Mouse (Mus musculus) frontal cortex, postnatal 14 days (tissue): ENCODE data around the gene Ano1.

Experiments used
- DNase-seq, 2 experiments: peaks; one replicate each; pipeline ENCODE4 v3.0.0; 2022; ENCODE audit warnings: low spot score in 2 of 2

Gene Ano1

DNA sequence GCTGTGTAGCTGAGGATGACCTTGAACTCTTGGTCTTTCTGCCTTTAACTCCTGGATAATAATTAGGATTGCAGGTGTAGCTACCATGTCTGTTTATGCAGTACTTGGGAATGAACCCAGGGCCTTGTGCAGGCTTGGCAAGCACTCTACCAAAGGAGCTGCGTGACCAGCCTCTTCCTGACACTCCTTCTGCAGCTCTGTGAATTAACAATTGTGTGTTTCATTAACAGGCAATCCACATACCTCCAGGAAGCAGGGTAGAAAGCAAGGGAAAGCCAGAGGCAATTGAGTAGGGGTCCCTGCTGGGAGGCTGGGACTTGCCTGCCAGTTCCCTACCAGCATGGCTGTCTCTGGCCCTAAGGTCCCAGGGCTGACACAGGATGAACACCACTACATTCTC is 111.0 kb downstream of the Ano1 start:
- no peak for DNase-seq

DNA sequence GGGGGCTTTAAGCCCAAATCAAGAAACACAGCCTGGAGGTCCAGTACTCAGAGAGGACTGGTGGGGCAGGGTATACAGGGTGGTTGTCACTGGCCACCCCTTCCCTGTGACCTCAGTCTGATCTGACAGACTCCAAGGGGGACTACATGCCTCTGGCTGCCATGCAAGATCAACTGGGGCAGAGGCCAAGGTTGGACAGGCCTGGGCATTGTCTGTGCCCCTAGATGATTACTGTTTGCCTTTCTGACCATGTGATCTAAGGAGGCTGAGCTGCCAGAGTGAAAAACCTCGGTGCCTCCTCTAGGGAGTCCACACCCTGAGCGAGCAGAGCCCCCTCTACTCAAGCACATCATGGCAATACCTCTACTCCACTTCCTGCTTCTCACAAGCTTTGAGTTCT is 115.8 kb downstream of the Ano1 start:
- no peak for DNase-seq

DNA sequence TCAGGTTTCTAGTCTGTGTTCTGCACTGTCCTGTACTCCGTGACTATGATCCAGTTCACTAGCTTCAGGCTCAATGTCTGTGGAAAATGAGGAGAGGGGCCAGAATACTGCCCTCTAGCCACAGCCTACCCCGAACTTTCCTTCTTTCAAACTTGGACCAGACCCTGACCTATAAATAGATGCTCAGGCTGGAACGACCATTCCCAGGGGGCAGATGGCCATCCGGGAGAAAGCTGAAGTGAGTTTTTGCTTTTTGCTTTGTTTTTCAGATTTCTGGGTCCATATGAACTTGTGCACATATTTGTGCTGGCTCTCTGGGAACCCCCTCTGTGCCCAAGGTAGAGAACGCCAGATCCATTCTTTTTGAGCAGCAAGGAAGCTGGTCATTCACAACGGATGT is 116.9 kb downstream of the Ano1 start:
- DNase-seq, result no peak

DNA sequence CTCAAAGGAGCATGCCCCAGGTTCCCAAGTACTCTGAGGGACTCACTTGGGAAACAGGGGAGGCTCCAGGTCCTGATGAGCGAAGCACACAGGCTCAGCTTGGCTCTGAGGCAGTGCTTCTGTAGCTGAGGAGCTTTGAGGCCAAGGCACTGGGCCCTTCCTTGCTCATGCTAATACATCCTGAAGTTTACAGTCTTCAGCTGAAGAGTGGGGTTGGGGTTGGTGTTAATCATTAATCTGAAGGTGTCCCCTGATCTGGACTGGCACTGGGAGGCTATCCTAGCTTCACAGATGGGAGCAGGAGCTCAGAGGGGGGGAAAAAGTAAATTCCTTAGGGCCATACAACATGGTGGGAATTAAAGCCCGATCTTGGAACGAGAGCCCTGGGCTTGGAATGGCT is 117.3 kb downstream of the Ano1 start:
- DNase-seq, result no peak

DNA sequence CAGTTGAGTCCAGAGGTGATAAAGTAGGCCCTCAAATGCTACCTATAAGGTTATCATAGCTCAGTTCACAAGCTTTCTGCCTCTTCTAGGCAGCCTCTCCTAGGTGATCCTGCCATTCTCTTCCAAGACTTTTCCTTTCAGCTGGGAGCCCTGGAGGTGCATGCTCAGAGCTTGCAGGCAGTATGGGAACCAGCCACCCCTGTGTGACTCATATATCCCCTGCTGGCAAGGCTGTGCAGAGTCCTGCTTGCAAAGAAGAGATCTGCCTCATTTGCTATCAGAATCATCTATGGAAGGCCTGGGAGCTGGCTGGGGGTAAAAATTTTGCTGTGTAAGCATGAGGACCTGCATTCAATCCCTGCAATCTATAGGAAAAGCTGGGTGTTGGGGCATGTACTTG is 119.5 kb downstream of the Ano1 start:
- DNase-seq, result no peak

DNA sequence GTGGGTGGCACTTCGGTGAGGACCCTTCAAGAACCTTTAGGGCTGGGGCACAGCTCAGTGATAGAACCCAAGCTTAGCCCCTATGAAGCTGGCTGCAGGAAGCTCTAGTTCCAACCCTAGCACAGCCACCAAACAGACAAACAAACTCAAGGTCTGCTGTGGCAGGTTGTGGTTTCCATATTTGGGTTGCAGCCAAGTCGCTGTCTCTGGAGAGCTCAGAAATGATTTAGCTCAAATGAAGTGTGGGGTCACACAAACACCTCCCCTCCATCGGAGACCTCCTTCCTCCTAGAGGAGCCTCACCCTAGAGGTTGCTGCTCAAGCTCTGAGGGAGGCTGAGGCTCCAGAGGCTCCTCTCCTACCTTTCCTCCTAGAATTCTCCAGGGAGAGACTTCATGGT is 121.2 kb downstream of the Ano1 start:
- no peak for DNase-seq

DNA sequence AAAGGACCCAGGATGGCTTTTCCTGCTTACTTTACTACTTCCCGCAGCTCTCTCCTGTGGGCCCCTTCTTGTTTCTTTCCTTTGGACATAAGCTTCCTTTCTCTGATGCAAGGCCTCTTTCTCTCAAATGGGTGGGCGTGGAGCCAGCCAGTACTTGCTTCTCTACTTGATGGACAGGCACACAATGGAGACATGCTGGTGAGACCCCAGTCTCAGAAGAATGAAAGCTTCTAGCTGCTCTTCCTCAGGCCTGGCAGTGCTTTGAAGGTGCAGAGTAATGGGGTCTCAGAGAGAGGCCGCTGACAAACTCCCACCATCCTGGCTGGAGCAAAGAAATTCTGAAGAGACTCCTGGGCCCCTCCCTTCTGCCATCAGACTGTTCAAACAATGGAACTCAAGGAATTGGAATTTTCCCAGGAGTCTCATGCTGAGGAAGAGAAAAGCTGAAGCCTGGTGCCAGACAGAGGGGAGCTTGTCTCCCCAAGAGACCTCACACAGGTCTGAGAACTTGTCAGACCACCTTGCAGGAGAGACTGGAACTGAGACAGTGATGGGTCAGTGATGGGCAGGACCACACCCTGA is 123.3 kb downstream of the Ano1 start:
- no peak for DNase-seq

DNA sequence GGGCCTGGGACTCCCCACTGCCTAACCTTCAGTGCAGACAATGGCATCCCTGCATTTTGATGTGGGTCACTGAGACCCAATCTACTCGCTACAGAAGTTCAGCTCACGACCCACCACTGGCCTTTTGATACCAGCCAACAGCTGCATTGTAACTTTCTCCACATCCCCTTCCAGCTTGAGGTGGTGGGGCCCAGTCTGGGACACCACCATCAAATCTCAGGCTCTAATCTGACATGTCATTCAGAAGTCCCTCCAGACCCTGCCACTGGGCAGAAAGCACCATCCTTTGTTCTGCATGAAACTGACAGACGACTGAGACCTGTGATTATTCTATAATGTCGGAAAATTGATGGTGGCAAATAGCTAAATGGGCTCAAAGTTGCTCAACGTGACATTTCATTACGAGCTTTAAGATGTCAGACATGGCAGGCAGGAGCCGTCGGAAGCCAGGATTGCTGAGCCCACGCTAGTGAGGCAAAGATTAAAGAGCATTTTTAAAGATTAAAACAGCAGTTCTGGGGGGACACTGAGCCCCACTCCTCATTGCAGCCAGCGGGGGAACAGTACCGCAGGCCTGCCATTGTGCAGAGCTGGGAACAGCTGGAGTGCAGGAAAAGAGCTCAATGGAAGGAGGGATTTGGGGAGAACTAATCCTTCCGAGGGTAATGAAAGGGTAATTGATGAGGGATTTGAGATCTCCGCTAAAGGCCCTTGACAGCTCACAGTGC is 124.0 kb downstream of the Ano1 start:
- no peak for DNase-seq

DNA sequence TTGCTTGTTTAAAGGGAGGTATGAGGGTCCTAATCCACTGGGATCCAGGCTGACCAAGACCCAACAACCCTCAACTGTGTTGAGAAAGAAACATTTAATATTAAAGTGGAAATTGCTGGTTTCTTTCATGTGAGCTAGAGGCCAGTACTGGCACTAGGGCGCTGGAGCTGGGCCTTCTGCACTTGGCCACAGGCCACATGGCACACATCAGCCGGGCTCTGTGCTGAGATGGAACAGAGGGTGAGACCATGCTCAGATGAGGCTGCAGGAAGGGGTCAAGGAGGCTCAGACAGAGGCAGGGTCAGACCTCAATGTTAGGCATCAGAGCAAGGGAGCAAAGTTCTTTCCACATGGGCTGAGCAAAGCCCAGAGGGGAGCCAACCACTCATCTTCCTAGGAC is 125.7 kb downstream of the Ano1 start:
- DNase-seq, result no peak

DNA sequence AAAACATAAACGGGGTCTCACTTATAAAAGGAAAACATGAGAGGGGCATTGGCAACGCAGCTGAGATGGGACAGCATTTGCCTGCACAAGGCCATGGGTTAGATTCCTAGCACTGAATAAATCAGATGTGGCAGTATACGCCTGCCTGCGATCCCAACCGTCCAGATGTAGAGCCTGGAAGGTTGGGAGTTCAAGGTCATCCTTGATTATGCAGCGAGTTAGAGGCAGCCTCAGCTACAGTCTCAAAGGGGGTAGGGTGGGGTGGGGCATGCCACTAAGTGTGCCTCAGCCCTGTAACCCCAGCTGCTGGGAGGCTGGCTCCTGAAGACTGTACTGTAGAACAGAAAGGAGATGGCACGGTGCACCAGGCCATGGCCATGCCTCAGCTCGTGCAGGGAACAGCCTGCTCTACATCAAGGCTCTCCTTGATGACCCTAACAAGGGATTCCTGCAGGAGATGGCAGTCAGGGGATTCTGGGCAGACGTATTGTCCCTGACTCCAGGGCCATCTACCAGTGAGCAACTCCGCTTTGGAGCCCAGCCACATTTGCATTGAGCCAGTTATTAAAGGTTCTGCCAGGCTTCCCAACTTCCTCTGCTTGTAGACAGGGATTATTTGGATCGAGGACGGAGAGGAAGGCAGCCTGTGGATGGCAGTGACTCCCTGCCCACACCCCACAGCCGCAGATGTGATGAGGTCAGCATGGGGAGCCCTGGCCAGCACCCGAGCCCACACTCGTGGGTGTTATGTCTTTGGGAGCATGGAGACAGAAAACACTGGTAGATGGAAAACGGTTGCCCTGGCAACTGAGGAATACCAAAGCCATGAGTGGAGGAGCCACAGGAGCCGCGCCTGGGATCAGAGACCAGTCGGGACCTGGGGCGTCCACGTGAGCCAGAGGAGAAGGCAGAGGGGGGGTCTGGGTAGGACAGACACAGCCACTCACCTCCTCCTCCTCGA is 130.8 kb downstream of the Ano1 start:
- DNase-seq, result peak; percentile 8 to 23

DNA sequence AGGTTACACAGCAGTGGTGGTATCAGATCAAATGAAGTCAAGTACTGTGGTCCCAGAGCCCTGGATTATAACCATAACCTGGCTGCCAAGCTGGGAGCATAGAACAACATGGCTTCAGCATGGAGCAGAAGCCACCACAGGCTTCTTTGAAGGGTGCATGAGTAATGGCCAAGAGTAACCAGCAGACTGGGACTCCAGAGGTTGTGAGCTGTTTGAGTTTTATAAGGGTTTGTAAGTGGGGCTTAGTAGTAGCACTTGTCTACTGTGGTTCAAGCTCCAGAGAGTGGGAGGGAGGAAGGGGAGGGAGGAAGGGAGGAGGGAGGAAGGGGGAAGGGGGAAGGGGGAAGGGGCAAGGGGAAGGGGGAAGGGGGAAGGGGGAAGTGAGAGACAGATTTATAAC is 131.5 kb downstream of the Ano1 start:
- DNase-seq, result no peak

DNA sequence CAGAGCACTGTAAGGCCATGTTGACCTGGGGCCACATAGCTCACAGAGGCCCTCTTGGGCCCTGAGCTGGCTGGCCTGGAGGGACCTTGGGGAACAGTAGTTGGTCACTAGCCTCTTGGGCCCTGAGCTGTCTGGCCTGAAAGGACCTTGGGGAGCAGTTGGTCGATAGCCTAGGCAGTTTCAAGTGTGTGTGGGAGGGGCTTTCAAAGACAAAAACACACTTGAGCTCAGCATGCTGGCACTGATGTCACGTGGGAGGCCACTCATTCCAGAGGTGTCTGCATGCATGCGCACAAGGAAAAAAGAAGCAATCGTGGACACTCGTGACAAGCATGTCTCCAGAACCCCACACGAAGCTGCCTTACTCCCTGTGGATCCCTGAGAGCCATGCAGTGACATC is 136.4 kb downstream of the Ano1 start:
- DNase-seq, result no peak

DNA sequence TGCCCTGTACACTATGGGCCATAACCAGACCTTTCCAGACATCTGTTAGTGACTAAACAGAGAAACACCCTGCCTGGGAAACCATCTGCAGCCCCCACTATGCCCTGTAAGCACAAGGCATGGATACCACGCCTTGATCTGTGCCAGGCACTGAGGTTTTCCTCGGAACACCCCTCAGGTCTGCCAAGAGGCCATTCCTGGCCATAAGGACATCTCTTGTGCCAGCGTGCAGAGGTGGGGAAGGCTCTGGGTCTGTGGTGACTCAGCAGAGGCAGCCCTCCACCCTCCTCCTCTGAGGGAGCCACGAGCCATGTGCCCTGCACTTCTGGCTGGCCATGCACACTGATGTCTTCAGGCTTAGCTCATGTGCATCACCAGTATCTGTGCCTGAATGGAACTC is 138.9 kb downstream of the Ano1 start:
- DNase-seq, result no peak

DNA sequence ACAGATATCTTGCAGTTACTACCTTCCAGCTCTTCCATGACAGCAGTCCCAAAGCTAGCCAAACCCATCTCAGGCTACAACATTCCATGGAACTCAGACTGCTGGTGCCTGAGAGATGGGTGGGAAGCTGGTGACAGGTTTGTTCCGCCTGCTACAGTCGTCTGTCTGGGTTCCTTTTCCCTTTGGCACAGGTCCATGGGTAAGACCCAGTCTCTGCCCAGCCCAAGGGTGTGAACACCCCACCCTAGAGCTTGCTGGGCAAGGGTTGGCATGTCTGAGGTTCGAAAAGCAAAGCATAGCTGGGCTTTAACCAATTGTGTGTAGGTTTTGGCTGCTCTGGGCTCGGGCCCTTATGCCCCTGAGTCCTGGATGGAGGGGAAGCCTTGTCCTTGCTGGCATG is 139.4 kb downstream of the Ano1 start:
- DNase-seq, result no peak

DNA sequence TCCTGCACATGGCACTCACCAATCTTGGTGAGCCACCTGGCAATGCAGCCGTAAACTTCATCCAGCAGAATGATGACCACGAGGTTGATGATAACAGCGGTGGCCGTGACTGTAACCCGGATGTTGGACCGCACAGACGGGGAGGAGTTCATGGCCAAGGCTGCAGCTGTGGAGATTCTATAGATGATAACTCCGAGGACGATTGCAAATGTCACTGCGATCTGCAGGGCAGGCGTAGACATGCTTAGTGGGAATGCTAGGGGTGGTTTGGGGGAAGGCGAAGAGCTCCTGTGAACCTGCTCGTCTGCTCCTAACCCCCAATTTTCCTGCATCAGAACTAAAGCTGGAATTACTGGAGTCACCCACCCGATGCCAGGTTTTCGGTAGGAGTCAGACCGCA is 140.2 kb downstream of the Ano1 start:
- DNase-seq, result no peak

DNA sequence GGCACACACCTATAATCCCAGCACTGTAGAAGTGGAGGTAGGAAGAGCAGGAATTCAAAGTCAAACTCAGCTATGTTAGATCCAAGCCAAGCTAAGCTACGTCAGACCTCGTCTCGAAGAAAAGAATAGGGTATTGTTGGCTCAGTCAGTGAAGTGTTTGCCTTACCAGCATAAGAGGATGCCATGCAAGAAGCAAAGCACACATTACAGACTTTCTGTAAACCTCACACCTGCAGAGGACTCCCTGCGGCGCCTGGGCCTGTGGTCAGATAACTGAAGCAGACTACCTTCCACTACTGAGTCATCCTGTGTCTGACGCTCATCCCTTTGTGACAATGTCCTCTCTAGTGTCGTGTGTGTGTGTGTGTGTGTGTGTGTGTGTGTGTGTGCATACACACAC is 142.2 kb downstream of the Ano1 start:
- no peak for DNase-seq

DNA sequence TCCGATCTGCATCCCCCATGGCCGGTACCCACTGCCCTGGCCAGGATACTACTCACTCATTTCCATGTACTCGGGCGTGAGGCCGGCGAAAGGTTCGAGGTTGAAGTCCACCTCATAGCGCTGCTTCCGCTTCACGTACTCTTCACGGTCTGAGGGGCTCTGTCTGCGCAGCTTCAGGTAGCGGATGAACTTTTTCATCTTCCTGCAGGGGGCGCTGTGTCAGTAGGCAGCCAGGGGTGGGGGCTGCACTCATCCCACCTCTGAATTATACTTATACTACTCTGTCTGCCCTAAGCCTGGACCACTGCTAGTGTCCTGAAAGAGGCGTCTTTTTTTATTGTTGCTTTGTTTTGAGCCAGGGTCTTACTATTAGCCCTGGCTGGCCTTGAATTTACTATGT is 143.9 kb downstream of the Ano1 start:
- no peak for DNase-seq

DNA sequence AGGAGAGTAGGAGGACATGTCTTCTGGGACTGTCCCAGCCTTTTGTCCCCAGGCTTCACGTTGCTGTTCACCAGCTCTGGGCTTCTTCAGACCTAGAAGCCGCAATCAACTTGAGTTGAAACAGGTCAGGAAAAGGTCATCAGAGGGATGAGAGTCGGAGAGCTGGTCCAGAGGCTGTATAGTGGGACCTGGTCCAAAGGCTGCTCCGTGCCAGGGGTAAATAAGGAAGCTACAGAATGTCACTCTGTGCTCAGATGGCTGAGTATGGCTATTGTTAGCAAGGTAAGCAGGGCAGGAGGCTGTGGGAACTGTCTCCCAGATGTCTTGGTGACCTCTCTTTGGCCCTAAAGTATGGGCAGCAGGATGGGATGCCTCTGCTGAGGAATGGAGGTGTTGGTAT is 147.0 kb downstream of the Ano1 start:
- no peak for DNase-seq

DNA sequence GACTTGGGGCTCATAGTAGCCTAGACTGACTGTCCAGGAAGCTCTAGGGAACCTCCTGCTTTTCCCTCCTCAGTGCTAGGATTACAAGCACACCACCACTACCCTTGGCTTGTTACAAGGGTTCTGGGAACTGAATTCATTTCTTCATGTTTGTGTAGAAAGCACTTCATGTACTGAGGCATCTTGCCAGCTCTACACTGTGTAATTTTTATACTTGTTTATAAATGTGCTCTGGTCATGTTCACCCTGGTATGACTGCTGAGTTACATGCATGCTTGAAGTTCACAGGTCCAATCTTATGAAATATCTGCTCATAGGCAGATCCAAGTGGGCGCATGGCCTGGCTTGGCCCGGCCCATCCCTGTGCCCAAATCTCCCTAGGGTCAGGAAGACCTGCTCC is 147.5 kb downstream of the Ano1 start:
- no peak for DNase-seq

DNA sequence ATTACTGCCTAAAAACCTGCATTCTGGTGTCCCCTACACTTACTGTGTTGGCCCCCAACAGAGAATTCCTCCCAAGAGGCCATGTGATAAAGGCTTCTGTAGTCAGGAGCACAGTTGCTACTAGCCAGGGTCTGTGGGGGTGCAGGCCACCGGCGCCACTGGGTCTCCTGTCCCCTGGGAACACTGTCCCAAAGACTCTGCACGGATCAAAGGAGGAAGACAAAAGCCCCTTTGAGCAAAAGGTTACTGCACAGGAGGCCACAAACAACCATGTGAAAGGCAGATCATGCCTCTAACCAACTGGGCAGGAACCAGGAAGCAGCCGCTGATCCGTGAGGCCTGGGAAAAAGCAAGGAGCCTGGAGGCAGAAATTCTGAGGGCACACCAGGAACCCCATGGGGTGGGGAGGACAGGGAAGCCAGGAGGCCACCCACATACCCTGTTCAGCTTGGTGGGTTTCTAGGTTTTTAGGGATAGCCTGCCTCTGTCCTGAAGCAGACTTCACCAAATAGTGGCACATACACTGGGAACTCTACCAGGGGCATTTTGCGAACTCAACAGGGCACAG is 151.4 kb downstream of the Ano1 start:
- DNase-seq, result no peak

DNA sequence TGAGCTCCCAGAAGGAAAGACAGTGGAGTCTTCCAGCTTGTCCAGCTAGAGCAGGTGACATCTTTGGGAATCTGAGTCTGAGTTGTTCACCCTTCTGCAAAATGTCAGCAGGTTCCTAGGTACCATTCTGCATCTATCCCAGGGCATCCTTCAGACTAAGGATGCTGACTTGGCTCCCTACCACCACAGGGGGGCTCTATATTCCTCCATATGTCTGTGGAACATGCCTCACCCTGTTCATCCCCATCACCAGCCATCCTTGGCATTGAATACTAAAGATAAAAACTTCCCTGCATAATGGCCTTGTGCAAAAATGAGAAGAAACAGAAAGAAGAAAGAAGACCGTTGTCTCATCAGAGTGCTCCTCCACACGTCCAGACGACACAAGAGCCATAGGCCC is 162.3 kb downstream of the Ano1 start:
- no peak for DNase-seq

DNA sequence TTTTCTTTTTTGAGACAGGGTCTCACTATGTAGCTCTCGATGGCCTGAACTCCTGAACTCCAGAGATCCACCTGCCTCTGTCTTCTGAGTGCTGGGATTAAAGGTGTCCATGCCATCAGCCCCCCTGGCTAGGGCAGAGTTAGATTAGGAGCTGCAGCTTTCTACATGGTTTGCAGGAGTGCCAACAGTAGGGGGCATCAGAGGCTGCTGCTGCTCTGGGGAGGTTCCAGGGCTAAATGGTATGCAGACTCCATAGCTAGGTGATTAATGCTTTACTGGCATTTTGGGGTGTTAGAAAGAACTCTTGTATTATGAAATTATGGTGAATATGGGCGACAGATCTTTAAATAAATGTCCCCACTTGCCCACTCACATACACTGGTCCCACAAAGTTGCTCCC is 164.5 kb downstream of the Ano1 start:
- DNase-seq, result peak in 1 of 2 experiments; percentile 55

DNA sequence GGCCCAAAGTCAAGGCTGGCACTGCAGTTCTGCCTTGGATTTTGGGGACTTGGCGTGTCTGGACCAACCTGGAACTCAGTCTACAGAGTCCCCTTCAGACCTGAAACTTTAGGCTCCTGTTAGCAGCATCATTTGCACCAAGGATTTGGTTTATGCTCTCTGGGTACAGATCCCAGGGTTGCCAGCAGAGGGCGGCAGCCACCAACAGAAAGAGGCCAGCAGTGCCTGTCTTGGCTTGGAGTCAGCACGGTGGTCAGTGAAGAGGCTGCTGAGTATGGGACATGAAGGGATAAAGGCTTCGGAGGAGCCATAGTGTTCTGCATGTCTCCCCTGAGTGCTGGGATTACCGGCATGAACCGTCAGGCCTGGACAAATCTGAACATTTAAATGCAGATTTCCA is 166.1 kb downstream of the Ano1 start:
- DNase-seq, result peak; percentile 41 to 68
